Mouse (Mus musculus): Measurements from ENCODE around the gene Rab1a. TPM values are rescaled to one million over a fixed set of nuclear protein-coding genes. Genes with fewer than 3 reads are reported as not detected.
"Not testable (repeated sequence)": the region's sequence is repeated elsewhere in the genome, so short reads cannot be mapped to it uniquely, and the experiment has no call there.

Rab1a gene
- polyA plus RNA-seq (2015; fragmentation: Nextera tagmentation; extraction: Ambion mirVana) = 288 and 320 TPM in 2 replicates

DNA sequence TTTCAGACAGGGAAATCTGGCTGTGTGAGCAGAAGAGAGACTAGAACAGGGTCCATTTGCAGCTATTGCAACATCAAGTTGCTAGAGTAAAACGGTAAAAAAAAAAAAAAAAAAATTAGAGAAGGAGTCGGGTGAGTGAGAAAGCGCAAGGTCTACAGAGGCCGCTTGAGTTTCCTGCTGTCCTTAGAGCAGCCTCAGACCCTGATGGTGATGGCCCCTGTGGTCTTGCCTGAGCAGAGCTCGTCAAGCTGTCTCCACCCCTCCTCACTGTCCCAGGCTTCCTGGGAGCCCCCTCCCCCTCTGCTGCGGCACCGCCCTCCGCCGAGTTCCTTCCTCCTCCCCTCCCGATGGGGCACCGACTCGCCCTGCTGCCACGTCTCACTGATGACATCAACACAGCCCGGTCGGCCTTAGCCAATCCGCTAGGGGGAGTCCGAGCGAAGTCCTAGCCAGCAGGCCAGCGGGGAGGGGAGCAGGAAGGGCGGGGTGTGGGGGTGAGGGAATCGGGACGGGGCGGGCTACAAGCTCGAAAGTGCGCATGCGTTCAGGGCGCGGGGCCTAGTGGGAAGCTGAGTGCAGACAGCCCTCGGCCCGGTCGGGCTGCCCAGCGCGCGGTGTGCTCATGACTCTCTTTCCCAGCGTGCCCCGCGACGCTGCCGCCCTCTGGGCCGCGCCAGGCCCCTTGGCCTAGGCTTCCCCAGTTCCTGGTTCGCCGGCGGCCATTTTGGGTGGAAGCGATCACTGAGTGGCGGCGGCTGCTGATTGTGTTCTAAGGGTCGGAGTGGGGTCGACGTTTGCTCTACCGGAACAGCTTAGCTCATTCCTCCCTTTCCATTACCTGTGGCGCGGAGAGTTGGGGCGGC, at the start of gene Rab1a:
TSS of gene Rab1a (plus strand) at position 720 of the 863 bp plus-strand sequence.
- peak within 1 kb of the TSS; percentile 100 for H3K9ac ChIP-seq (ENCODE audit: low read depth, low read length)
- H3K4me2 ChIP-seq (ENCODE audit: low read length) = peak within 1 kb of the TSS; percentile 87
- under 1% methylated on average over 53 of the region's 54 CpGs for WGBS
- peak; percentile 99 for ATAC-seq
- no peaks in the 10 kb centered on the region for H3K27me3 ChIP-seq (replicated peaks; ENCODE audit: control insufficient read depth, insufficient read depth, low read length)
- no peaks in the 10 kb centered on the region for H3K36me3 ChIP-seq (ENCODE audit: control insufficient read depth, insufficient read depth, low read length)
- H3K9me3 ChIP-seq (ENCODE audit: control insufficient read depth, low read length) = no peaks in the 10 kb centered on the region
- H3K4me1 ChIP-seq (ENCODE audit: control insufficient read depth, insufficient read depth, low read depth, low read length) = peaks cover 24% of the 10 kb centered on the region
- H3K27ac ChIP-seq (ENCODE audit: low read depth, low read length) = peak within 1 kb of the TSS; percentile 97
- H3K4me3 ChIP-seq (ENCODE audit: low read length) = peak within 1 kb of the TSS; percentile 100

DNA sequence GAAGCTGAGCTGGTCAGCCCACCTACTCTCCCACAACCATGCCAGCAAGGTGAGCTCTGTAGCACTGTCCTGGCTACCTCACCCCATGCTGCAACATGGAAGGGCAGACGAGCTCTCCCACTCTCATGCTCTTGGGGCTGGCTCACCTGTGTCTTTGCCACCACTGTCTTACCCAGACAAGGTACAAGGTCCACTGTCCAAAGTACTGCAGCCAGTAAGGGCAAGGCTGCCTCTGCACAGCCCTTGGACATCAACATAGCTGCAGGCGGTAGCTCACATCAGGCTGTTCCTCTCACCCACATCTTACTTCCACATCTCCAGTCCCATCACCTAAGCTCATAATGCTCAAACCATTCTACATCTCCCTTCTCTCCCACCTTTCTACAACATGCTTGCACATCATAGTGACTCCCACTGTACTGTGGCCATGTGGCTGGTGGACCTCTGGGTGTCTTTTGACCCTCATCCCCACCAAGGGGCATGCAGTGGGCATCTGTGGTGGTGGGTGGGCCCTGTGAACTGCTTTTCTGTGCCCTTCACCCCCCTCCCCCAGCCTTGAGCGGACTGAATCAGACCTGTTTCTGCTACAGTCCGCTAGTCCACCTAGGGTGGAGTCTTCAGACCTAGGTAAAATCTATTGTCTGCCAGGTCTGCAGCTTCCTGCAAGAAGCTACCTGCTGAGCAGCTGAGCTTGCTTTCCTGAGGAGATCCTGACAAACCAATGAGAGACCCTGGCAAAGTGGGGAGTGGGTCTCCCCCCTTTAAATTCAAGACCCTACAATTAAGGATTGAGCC, 48.9 kb upstream of the Rab1a start:
- 82% methylated on average over 4 of the region's 4 CpGs for WGBS
- no peaks in the 10 kb centered on the region for H3K4me1 ChIP-seq (ENCODE audit: control insufficient read depth, insufficient read depth, low read depth, low read length)
- H3K9ac ChIP-seq (ENCODE audit: low read depth, low read length) = no peak overlapping the region
- no peak for ATAC-seq
- H3K4me3 ChIP-seq (ENCODE audit: low read length) = no peak overlapping the region
- no peak overlapping the region for H3K4me2 ChIP-seq (ENCODE audit: low read length)
- no peaks in the 10 kb centered on the region for H3K27me3 ChIP-seq (replicated peaks; ENCODE audit: control insufficient read depth, insufficient read depth, low read length)
- H3K27ac ChIP-seq (ENCODE audit: low read depth, low read length) = no peak overlapping the region
- H3K36me3 ChIP-seq (ENCODE audit: control insufficient read depth, insufficient read depth, low read length) = no peaks in the 10 kb centered on the region
- H3K9me3 ChIP-seq (ENCODE audit: control insufficient read depth, low read length) = no peaks in the 10 kb centered on the region

DNA sequence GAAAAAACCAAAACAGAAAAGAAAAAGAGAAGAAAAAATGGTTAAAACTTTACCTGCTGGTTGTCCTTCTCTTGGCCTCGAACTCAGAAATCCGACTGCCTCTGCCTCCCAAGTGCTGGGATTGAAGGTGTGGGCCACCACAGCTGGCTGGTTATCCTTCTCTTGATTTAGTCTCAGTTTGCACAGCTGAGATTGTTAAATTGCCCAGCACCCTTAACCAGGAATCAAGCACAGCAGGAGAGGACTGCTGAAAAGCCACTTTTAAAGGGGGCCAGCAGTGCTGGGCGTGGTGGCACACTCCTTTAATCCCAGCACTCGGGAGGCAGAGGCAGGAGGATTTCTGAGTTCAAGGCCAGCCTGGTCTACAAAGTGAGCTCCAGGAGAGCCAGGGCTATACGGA, 47.7 kb upstream of the Rab1a start:
- not testable (repeated sequence) for H3K27ac ChIP-seq (ENCODE audit: low read depth, low read length); H3K9ac ChIP-seq (ENCODE audit: low read depth, low read length); H3K4me3 ChIP-seq (ENCODE audit: low read length); H3K36me3 ChIP-seq (ENCODE audit: control insufficient read depth, insufficient read depth, low read length); H3K4me1 ChIP-seq (ENCODE audit: control insufficient read depth, insufficient read depth, low read depth, low read length); H3K9me3 ChIP-seq (ENCODE audit: control insufficient read depth, low read length); H3K27me3 ChIP-seq (replicated peaks; ENCODE audit: control insufficient read depth, insufficient read depth, low read length); ATAC-seq; H3K4me2 ChIP-seq (ENCODE audit: low read length)
- WGBS = 90% methylated on average over 5 of the region's 5 CpGs

DNA sequence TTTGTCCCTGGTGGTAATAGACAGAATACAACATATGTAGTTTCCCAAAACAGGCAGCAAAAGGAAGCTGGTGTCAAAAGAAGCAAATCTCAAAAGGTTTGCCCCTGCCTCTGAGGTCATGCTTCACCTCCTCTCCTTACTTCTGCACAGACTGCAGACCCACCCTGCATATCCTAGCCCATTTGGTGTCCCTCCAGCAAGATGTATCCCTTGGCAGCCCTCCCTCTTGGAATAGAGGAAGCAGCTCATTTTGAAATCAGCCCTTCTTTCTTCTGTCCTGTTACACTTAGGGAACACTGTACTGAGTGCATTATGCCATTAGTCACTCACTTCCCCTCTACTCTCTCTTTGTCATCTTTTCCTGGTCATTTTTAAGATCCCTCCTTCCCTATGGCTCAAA, 42.4 kb upstream of the Rab1a start:
- Histone ChIP-seq H3K36me3 (ENCODE audit: control insufficient read depth, insufficient read depth, low read length) (no peaks in the 10 kb centered on the region), H3K4me1 (ENCODE audit: control insufficient read depth, insufficient read depth, low read depth, low read length) (no peaks in the 10 kb centered on the region), H3K9ac (ENCODE audit: low read depth, low read length) (no peak overlapping the region), H3K27me3 (replicated peaks; ENCODE audit: control insufficient read depth, insufficient read depth, low read length) (no peaks in the 10 kb centered on the region), H3K4me3 (ENCODE audit: low read length) (no peak overlapping the region), H3K4me2 (ENCODE audit: low read length) (no peak overlapping the region), H3K9me3 (ENCODE audit: control insufficient read depth, low read length) (no peaks in the 10 kb centered on the region), H3K27ac (ENCODE audit: low read depth, low read length) (no peak overlapping the region)
- ATAC-seq = no peak

DNA sequence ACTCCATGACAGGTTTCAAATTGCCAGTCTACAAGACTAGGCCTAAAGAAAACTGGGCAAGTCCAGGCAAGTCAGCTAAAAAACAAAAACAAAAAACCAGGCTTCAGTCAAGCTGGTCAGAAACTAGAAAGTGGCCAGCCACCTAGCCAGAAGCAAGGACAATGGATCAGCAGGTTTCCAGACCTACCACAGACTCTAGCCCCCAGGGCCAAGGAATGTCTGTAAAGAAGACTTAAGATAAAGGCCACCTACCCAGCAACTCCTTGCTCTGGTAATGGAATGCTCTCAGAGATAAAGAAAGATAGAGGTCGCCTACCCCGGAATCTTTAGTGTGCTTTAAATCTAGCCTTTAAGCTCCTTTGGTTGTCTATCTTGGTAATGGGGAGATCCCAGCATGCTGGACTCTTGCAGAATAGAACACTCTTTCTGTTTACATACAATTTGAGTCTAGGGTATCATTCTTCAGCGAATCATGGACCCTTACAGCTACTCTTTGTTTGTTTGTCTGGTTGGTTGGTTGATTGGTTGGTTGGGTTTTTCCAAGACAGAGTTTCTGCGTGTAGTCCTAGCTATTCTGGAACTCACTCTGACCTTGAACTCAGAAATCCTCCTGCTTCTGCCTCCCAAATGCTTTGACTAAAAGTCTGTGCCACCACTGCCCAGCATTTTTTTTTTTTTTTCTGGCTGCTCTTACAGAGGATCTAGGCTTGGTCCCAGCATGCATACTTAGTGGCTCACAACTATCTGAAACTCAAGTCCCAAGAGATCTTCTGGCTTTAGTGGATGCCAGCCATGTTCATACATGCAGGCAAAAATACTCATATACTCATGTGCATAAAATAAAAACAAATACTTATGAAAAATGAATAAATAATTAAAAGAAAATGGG, 36.0 kb upstream of the Rab1a start:
- ATAC-seq = no peak

DNA sequence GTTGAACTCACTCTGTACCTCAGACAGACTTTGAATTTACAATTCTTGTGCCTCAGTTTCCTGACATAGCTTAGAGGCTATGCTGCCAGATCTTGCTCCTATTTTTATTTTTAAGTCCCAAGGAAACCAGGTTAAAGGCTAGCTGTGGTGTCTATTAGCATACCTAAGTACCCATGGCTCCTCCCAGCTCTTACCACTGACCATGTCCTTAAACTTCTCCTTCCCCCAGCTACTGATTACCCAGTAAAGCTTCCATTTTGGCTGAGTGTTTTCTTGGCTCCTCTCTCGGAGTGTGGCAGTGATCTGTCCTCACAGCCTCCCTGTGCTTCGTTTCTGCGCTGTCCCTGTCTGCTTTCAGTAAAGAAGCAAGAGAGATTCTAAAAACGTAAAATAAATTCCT, 35.2 kb upstream of the Rab1a start:
- Histone ChIP-seq H3K4me1 (ENCODE audit: control insufficient read depth, insufficient read depth, low read depth, low read length) (no peaks in the 10 kb centered on the region), H3K36me3 (ENCODE audit: control insufficient read depth, insufficient read depth, low read length) (no peaks in the 10 kb centered on the region), H3K4me3 (ENCODE audit: low read length) (no peak overlapping the region), H3K27me3 (replicated peaks; ENCODE audit: control insufficient read depth, insufficient read depth, low read length) (no peaks in the 10 kb centered on the region), H3K27ac (ENCODE audit: low read depth, low read length) (no peak overlapping the region), H3K9ac (ENCODE audit: low read depth, low read length) (no peak overlapping the region), H3K9me3 (ENCODE audit: control insufficient read depth, low read length) (no peaks in the 10 kb centered on the region), H3K4me2 (ENCODE audit: low read length) (no peak overlapping the region)
- ATAC-seq = no peak
- WGBS = 95% methylated on average over 4 of the region's 4 CpGs

More for the DNA sequence above, 36.0 kb upstream of the Rab1a start:
- Histone ChIP-seq H3K4me1 (ENCODE audit: control insufficient read depth, insufficient read depth, low read depth, low read length) (no peaks in the 10 kb centered on the region), H3K27me3 (replicated peaks; ENCODE audit: control insufficient read depth, insufficient read depth, low read length) (no peaks in the 10 kb centered on the region), H3K4me2 (ENCODE audit: low read length) (no peak overlapping the region), H3K9me3 (ENCODE audit: control insufficient read depth, low read length) (no peaks in the 10 kb centered on the region), H3K4me3 (ENCODE audit: low read length) (no peak overlapping the region), H3K27ac (ENCODE audit: low read depth, low read length) (no peak overlapping the region), H3K9ac (ENCODE audit: low read depth, low read length) (no peak overlapping the region), H3K36me3 (ENCODE audit: control insufficient read depth, insufficient read depth, low read length) (no peaks in the 10 kb centered on the region)
- WGBS = 58% methylated on average over 4 of the region's 4 CpGs

DNA sequence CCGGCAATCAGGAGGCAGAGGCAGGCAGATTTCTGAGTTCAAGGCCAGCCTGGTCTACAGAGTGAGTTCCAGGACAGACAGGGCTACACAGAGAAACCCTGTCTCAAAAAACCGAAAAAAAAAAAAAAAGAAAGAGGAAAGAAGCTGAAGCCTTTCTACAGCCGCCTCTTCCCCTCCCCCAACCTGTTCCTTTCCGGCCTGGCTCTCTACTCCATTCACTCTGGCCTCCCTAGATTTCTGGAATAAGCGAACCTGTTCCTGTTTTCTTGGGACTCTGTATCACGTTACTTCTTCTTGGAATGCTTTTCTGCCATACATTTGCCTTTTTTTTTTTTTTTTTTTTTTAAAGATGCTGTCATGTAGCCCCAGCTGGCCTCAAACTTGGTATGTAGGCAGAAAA, 34.8 kb upstream of the Rab1a start:
- H3K27me3 ChIP-seq (replicated peaks; ENCODE audit: control insufficient read depth, insufficient read depth, low read length); ATAC-seq; H3K9me3 ChIP-seq (ENCODE audit: control insufficient read depth, low read length); H3K4me1 ChIP-seq (ENCODE audit: control insufficient read depth, insufficient read depth, low read depth, low read length); H3K36me3 ChIP-seq (ENCODE audit: control insufficient read depth, insufficient read depth, low read length); H3K4me3 ChIP-seq (ENCODE audit: low read length); H3K9ac ChIP-seq (ENCODE audit: low read depth, low read length); H3K27ac ChIP-seq (ENCODE audit: low read depth, low read length); H3K4me2 ChIP-seq (ENCODE audit: low read length): not testable (repeated sequence)
- WGBS = 85% methylated on average over 6 of the region's 6 CpGs

DNA sequence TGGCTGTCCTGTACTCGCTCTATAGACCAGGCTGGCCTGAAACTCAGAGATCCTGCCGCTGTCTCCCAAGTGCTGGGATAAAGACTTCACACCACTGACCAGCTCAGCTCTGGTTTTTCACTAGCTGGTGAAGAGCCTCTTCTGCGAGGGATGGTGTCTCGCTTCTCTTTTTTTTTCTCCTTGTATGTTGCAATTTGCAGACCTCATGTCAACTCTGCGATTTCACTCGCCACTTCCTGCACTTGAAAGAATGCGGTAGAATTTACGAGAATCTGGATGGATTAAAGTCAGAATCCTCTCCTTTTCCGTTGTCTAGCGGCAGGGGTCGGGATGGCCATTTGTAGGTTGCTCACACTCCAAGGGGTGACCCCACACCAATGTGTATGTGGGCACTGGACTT, 32.3 kb upstream of the Rab1a start:
- no peak for ATAC-seq
- Histone ChIP-seq H3K27me3 (replicated peaks; ENCODE audit: control insufficient read depth, insufficient read depth, low read length) (no peaks in the 10 kb centered on the region), H3K4me3 (ENCODE audit: low read length) (no peak overlapping the region), H3K9me3 (ENCODE audit: control insufficient read depth, low read length) (no peaks in the 10 kb centered on the region), H3K27ac (ENCODE audit: low read depth, low read length) (no peak overlapping the region), H3K36me3 (ENCODE audit: control insufficient read depth, insufficient read depth, low read length) (no peaks in the 10 kb centered on the region), H3K4me1 (ENCODE audit: control insufficient read depth, insufficient read depth, low read depth, low read length) (no peaks in the 10 kb centered on the region), H3K9ac (ENCODE audit: low read depth, low read length) (no peak overlapping the region), H3K4me2 (ENCODE audit: low read length) (no peak overlapping the region)
- 93% methylated on average over 11 of the region's 11 CpGs for WGBS
